Mouse (Mus musculus) embryonic facial prominence, embryonic 11.5 days (tissue): ENCODE results near the gene Mul1. TPM values are rescaled to one million over a fixed set of nuclear protein-coding genes. Genes with fewer than 3 reads are reported as not detected.
A peak's percentile ranks its signal among the peaks of the same experiment; 100 is the strongest.

Experiments
- ATAC-seq: fragments of 200-750 bp; cut with Nextera tagmentation; replicated peaks from 2 replicates; pipeline ENCODE4 v1.8.0; 2017; ENCODE audit warnings: low read depth; ENCODE audit not compliant: insufficient number of reproducible peaks, low FRiP score, low TSS enrichment
- DNase-seq: peaks from one replicate; pipeline ENCODE4 v3.0.0-alpha.2; 2015; ENCODE audit warnings: low spot score
- H3K27ac ChIP-seq: fragments of 300-500 bp; sonication (generic); replicated peaks from 2 replicates; pipeline ENCODE4 v1.5.1; 2014; ENCODE audit warnings: mild to moderate bottlenecking, low read depth, low read length, control low read depth
- H3K27me3 ChIP-seq: fragments of 300-500 bp; sonication (generic); 2 replicates; pipeline ENCODE4 v1.6.1; 2014; ENCODE audit warnings: mild to moderate bottlenecking, low read length, moderate library complexity, mixed read lengths; ENCODE audit not compliant: control insufficient read depth, insufficient read depth
- H3K36me3 ChIP-seq: fragments of 300-500 bp; sonication (generic); replicated peaks from 2 replicates; pipeline ENCODE4 v1.6.1; 2014; ENCODE audit warnings: low read depth, mild to moderate bottlenecking, low read length, moderate library complexity, mixed read lengths; ENCODE audit not compliant: control insufficient read depth, insufficient read depth
- H3K4me1 ChIP-seq: fragments of 300-500 bp; sonication (generic); 2 replicates; pipeline ENCODE4 v1.6.1; 2014; ENCODE audit warnings: low read length, mixed read lengths; ENCODE audit not compliant: control insufficient read depth, insufficient read depth
- H3K4me2 ChIP-seq: fragments of 300-500 bp; sonication (generic); 2 replicates; pipeline ENCODE4 v1.6.1; 2014; ENCODE audit warnings: low read depth, mild to moderate bottlenecking, control low read depth, low read length, moderate library complexity
- H3K4me3 ChIP-seq: fragments of 300-500 bp; sonication (generic); 2 replicates; pipeline ENCODE4 v1.5.1; 2014; ENCODE audit warnings: low read depth, low read length, control low read depth
- H3K9ac ChIP-seq: fragments of 300-500 bp; sonication (generic); replicated peaks from 2 replicates; pipeline ENCODE4 v1.6.1; 2014; ENCODE audit warnings: mild to moderate bottlenecking, control low read depth, low read length
- H3K9me3 ChIP-seq: fragments of 300-500 bp; sonication (generic); replicated peaks from 2 replicates; pipeline ENCODE4 v1.6.1; 2016; ENCODE audit warnings: mild to moderate bottlenecking, low read length, inconsistent platforms, mixed read lengths; ENCODE audit not compliant: control insufficient read depth
- WGBS: fragments of 180-500 bp; shearing (Covaris S2); extraction: QIAGEN DNeasy Blood & Tissue Kit; methylation state at CpG from one replicate; pipeline ENCODE4 v1.1.7; 2014; 5-methylcytosine and 5-hydroxymethylcytosine counted together
- polyA plus RNA-seq: library from polyadenylated mRNA; unstranded; fragments of >200 nt; fragmentation: Nextera tagmentation; extraction: Ambion mirVana; gene quantifications from 2 replicates; pipeline ENCODE4 v1.2.1, GENCODE M21; 2014

Mul1 gene
- polyA plus RNA-seq, 1 experiment from 2014 or later, result 18.0 TPM

DNA sequence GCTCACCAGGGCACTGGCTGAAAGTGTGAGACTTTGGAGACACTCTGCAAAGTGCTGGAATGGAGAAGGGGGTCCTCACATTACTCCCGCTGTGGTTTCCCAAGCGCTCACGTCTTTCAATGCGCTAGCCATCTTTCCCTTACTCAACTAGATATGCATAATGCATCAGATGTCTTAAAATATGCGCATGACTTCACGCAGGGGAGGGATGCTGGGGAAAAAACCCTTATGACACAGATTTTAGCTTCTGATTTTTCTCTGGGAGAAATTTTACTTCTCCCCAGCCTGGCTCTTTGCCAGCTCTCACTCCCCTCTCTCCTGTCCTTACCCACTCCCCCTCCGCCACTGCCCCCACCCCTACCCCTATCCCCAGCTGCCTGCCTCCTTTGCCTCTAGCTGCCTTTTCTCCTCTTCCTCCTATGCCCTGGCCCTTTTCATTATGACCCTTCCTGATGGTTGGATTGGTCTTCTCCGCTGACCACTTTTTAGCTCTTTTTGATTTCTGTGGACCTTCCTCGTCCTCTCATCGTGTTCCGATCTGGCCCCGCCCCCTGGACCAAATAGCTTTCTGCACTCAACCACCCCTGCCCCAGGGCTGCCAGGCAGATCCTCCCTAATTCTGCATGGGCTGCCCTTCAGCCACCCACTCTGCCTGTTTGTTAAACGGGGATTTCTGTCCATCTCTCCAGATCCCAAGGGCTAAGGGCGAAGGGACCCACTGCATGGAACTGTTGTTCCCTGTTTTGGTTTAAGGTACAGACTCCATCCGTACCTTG is 13.5 kb downstream of the Mul1 start:
- no peak for ATAC-seq
- no peak for DNase-seq
- Histone ChIP-seq H3K4me3 (no peak overlapping the region), H3K27ac (no peak overlapping the region), H3K4me1 (no peaks in the 10 kb centered on the region), H3K4me2 (no peak overlapping the region), H3K9ac (no peak overlapping the region), H3K9me3 (no peaks in the 10 kb centered on the region), H3K36me3 (no peaks in the 10 kb centered on the region), H3K27me3 (peaks cover 7% of the 10 kb centered on the region; the same call in 1 of the 2 replicates)
- WGBS, result 43% methylated on average over 15 of the region's 15 CpGs

DNA sequence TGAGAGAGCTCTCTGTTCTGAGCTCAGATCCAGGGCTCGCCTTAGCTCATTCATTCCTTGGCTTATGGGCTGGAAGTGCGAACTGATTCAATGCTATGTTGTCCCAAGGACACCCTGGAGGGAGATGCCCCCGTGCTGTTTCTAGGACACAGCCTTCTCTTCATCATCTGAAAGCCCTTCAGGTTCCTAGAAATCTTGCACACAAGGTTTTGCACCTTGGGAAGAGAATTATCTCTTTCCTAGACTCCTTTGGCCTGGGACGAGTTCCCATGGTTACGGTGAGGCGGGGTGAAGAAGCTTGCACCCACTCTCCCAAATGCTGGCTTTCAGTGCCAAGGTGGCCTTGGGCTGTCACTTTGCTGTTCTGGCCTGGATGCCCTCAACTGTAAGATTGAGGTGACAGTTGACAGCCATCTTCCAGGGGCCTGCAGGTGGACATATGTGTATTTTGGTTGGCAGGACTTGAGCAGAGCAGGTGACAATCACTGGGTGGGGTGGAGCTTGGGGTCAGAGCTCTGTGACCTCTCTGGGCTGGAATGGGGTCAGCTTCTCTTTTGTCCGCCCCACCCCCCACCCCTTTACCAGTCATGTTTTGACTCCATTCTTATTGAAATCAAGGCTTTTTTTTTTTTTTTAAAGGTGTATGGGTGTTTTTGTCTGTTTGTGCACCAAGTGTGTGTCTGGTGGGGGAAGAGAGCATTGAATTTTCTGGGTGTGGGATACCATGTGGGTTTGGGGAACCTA is 14.6 kb downstream of the Mul1 start:
- peaks cover 15% of the 10 kb centered on the region for H3K27me3 ChIP-seq
- H3K36me3 ChIP-seq, result no peaks in the 10 kb centered on the region
- no peak overlapping the region for H3K4me3 ChIP-seq
- DNase-seq (no peak), ATAC-seq (no peak)
- H3K9me3 ChIP-seq, result no peaks in the 10 kb centered on the region
- H3K27ac ChIP-seq, result no peak overlapping the region
- no peak overlapping the region for H3K4me2 ChIP-seq
- H3K9ac ChIP-seq, result no peak overlapping the region
- peaks cover 6% of the 10 kb centered on the region for H3K4me1 ChIP-seq
- 56% methylated on average over 7 of the region's 7 CpGs for WGBS

DNA sequence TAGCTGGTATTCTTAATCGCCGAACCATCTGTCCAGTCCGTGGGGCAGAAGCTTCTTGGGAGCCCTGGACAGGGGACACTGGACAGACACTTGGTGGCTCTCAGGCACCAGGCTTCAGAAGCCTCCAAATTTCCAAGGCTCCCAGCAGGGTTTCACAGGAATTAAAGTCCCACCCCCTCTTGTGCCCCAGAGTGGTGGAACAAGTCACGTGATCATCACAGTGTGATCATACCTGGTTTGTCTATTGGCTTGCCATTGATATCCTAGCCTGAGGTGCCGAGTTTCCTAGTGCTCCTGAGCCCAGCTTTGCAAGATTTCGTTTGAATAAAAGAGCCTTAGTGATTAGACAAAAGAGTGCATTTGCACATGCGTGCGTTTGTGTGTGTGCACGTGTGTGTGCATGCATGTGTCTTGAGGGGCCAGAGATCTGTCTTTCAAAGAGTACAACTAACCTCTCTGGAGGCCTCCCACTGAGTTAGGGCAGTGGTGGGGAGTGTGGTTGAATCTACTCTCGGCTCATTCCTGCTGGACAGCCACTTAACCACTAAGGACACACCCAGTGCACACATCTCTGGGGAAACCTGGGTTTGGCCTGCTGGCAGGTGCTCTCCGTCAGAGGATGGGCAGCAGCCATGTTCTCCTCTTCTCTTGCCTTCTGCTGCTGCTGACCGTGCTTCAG is 15.3 kb downstream of the Mul1 start:
- ATAC-seq (no peak), DNase-seq (no peak)
- peaks cover 15% of the 10 kb centered on the region for H3K27me3 ChIP-seq
- H3K9me3 ChIP-seq, result no peaks in the 10 kb centered on the region
- H3K36me3 ChIP-seq, result no peaks in the 10 kb centered on the region
- no peak overlapping the region for H3K4me3 ChIP-seq
- 61% methylated on average over 12 of the region's 12 CpGs for WGBS
- no peak overlapping the region for H3K9ac ChIP-seq
- no peak overlapping the region for H3K27ac ChIP-seq
- no peak overlapping the region for H3K4me2 ChIP-seq
- H3K4me1 ChIP-seq, result peaks cover 6% of the 10 kb centered on the region

DNA sequence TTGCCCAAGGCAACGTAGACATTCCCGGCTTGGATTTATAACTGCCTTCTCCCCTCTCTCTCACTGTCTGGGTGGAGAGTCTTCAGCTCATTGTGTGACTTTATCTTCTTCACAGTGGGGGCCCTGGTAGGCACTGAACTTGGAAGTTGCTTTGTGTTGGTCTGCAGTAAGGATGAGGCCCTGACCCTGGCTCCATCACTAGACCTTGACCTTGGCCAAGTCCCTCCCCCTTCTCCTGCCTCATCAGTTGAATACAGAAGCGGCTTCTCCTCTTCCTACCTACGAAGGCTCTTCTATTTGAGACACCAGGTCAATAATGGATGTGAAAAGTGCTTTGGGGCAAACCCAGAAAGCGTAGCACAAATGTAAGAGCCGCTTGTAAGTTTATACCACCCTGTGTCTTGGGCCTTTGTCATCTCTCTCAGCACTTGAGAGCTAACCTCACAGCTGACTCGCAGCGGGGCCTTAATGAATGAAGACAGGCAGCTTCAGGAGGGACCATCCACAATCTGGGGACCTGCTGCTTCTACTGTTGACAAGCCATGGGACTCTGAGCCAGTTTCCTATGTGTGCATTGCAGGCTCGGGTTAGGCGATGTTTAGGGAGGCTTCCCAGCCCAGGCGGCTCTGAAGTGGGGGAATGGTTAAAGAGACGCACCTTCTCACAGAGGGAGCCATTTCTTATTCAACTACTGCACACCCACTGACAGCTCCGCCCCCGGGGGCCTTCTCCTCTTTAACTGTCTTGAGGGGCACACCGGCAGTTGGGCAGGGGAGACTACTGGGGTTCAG is 18.0 kb downstream of the Mul1 start:
- no peak overlapping the region for H3K27ac ChIP-seq
- 19% methylated on average over 15 of the region's 15 CpGs for WGBS
- peaks cover 22% of the 10 kb centered on the region for H3K27me3 ChIP-seq
- no peak overlapping the region for H3K4me2 ChIP-seq
- ATAC-seq (no peak), DNase-seq (no peak)
- no peak overlapping the region for H3K9ac ChIP-seq
- no peaks in the 10 kb centered on the region for H3K36me3 ChIP-seq
- no peaks in the 10 kb centered on the region for H3K9me3 ChIP-seq
- no peak overlapping the region for H3K4me3 ChIP-seq
- peaks cover 6% of the 10 kb centered on the region for H3K4me1 ChIP-seq

DNA sequence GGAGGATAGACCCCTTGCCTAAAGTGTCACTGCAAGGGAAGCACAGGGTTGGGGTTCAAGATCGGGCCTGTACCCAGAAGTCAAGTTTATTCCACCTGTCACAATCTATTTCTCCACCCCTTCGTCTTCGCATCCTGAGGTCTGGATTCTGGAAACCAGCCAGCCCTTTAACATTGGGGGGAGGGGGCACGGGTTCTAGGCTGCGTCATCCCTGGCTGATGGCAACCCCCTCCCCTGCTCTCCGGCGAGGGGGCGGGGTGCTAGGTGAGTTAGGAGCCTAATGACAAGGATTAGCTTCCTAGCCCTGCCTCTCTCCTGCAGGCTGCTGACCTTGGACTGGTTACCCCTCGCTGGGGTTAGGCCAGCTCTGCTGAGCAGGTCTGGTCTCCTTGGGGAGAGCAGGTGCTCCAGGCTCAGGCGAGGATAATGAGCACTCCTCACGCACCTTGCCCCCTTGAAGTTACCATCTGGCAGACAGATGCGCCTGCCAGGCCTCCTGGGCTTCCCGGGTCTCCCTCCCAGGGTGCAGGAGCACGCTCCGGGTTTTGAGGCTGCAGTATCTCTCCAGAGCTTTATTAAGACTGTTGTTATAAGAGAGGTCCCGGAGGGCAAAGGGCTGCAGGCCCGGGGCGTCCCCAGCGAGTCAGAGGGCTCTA is 18.8 kb downstream of the Mul1 start:
- Histone ChIP-seq H3K27ac (no peak overlapping the region), H3K9ac (peak overlapping the region; percentile 82; the same call in 1 of the 2 replicates), H3K9me3 (no peaks in the 10 kb centered on the region), H3K27me3 (peaks cover 24% of the 10 kb centered on the region), H3K4me2 (peak overlapping the region; percentile 99), H3K4me1 (peaks cover 6% of the 10 kb centered on the region), H3K36me3 (no peaks in the 10 kb centered on the region), H3K4me3 (peak overlapping the region; percentile 77)
- 4% methylated on average over 19 of the region's 19 CpGs for WGBS
- DNase-seq, result peak; percentile 57
- peak; percentile 44 for ATAC-seq

DNA sequence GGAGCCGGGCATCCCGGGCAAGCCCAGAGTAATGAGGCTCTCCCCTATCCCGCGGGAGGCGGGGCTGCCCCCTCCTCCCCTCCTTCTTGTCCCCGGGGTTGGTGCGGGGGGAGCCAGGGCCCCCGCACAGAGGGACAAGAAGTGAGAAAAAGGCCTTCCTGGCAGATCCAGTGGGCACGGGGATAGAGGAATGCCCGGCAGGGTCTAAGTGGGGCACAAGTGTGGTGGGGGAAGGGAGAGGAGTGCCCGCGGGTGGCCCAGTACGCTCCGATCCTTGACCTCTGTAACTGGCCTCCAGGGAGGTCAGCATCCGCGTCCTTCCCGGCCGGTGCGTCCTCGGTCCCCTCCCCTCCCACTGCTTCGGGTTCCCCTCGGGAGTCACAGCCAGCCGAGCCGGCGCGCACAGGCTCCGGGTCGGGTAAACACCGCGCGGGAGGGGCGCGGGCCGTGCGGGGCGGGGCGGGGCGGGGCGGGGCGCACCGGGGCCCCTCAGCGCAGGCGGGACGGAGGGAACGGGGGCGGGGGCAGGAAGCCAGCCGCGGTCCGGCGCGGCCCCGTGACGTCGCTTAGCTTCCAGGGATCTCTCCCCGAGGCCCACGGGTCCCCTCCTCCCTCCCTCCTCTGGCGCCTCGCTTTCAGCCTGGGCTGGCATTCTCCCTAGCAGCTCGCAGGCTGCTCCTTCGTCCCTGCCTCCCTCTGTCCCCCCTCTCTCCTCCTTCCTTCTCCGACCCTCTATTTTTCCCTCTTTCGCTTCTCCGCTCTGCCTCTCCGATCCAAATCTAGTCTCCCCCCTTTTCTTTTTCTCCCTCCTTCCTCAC is 19.5 kb downstream of the Mul1 start, which contains the start of gene Camk2n1:
Gene Camk2n1 (plus strand): TSS at position 562 of the 818 bp plus-strand sequence.
- H3K9ac ChIP-seq, result peak within 1 kb of the TSS; percentile 82
- H3K4me1 ChIP-seq, result peaks cover 6% of the 10 kb centered on the region
- H3K36me3 ChIP-seq, result no peaks in the 10 kb centered on the region
- peak within 1 kb of the TSS; percentile 99 for H3K4me2 ChIP-seq
- peak; percentile 77 for DNase-seq
- peak within 1 kb of the TSS; percentile 59 for H3K27ac ChIP-seq
- peak; percentile 63 for ATAC-seq
- under 1% methylated on average over 35 of the region's 64 CpGs for WGBS
- peaks cover 26% of the 10 kb centered on the region for H3K27me3 ChIP-seq
- no peaks in the 10 kb centered on the region for H3K9me3 ChIP-seq
- peak within 1 kb of the TSS; percentile 77 for H3K4me3 ChIP-seq
